Mouse (Mus musculus): Measurements from ENCODE around the gene Cgrrf1.

Gene Cgrrf1

DNA sequence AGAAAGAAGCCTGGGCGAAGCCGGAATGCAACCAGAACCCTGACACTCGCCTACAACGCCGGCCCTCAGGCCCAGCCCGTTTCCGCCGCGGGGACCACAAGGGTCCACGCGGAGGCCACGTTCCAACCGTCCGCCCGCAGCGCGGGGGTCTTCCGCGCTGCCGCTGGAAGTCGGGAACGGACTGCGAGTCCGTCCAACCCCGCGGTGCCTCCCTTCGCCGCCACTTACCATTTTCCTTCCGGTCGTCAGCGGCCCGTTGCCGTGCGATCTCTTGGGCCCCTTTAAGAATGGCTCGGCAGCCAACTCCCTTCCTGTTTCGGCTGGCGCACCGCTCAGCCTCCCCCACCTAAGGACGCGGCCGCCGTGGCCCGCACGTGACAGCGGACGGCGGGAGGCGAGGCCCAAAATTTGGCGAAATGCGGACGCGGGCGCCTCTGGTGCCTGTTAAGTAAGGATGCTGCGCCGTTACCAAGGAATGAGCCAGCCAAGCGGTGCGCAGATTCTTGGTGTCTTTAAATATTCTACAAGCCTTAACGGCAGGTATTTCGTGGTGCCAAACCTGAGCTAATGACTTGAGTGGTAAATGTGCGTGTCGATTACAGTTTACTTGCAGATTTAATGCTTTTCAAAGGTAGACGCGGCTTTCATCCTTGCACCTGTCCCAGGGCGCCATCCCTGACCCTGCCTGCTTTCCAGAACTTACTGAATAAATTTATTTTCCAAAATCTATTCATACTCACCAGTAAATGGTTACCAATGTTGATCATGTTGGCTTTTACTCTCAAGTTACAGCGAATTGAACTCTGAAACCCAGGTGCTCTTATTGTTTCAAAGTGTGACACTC, 9.8 kb upstream of the Cgrrf1 start, which contains the start of gene Gmfb:
Gene Gmfb (minus strand): TSS at position 370 of the 844 bp plus-strand sequence.
- in situ Hi-C loops (cut with MboI, MseI), result loop anchor here (25.0 kb wide), 1 partner anchor 1590 kb away; no protein-coding TSS in a partner anchor

DNA sequence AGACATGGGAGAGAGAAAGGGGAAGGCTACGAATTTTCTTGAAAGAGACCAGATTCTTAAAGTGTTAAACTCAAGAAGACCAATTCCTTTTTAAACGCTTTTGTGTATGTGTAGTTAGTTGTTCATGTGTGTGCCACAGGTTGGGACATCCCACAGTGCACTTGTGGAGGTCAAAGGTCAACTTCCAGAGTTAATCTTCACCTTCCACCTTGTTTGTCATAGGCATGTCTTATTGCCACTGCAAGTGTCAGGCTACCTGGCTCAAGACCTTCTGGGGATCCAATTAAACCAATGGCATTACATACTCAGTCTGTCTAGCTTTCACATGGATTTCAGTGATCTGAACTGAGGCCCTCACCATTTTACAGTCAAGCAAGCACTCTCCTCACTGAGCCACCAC, 7.9 kb upstream of the Cgrrf1 start:
- in situ Hi-C loops (cut with MboI, MseI), result loop anchor here (25.0 kb wide), 1 partner anchor 1588 kb away; no protein-coding TSS in a partner anchor

DNA sequence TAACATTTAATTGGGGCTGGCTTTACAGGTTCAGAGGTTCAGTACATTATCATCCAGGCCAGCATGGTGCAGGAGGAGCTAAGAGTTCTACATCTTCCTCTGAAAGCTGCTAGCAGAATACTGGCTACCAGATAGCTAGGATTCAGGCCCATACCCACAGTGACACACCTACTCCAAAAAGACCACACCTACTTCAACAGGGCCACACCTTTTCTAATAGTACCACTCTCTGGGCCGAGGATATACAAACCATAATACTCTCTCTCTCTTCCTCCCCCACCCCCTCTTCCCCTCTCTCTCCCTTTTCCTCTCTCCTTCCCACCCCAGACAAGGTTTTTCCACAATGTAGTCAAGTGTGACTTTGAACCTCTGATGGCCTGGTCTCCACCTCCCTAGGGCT, 4.5 kb upstream of the Cgrrf1 start:
- in situ Hi-C loops (cut with MboI, MseI), result no loop called here

DNA sequence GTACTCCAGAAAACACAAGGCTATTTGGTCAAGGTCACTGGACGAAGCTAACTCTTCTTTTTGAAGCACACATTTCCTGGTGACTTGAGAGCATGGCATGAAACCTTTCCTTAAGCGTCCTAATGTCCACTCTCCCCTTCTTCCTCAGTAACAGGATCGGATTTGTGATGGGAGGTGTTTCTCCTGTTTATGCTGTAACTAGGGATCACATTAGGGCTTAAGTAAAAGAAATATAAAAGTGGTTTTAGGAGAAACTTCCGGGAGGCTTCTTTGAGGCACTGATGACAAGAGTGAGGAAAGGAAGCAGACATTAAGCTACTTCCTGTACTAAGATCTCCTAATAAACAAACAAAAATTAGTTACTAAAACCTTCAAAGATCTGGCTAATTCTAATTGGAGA, 630 bp upstream of the Cgrrf1 start:
- in situ Hi-C loops (cut with MboI, MseI), result no loop called here

DNA sequence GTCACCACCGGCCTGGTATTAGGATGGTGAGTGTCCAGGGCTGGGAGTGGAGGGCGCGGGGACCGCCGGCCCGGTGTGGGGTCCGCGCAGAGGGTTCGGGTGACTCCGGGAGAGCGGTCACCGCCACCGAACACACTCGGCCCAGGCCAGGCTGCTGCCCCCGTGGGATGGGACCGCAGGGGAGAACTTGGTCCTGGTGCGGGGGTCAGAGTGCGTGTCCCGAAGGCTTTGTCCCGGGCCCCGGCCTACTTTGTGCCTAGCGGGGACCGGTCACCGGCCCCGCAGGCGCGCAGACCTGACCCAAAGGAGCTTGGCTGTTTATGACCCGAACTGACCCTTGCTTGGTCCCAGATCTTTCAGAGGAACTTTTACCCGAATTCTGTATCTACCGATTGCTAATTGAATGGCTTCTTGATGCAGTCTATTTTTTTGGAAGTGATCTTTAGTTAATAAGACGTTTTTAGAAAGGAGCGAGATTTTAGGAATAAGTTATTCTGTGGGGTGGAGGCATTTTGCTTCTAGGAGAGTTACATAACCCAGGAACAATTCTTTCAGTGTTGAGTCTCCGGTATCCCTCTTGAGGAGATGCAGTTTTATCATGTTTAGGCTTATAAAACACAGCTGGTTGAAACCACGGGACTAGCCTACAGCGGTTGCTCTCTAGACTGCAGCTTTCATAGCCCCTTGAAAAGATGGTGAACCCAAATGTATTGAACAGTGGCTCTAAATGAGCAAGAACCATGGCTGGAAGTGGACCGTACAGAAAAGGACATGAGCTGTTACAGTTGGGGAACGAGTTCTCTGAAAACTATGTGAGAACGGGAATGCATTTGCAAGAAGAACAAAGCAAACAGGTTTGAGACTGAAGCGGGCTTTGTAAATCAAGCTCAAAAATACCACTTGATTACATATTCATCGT, 688 bp downstream of the Cgrrf1 start:
- in situ Hi-C loops (cut with MboI, MseI), result no loop called here

DNA sequence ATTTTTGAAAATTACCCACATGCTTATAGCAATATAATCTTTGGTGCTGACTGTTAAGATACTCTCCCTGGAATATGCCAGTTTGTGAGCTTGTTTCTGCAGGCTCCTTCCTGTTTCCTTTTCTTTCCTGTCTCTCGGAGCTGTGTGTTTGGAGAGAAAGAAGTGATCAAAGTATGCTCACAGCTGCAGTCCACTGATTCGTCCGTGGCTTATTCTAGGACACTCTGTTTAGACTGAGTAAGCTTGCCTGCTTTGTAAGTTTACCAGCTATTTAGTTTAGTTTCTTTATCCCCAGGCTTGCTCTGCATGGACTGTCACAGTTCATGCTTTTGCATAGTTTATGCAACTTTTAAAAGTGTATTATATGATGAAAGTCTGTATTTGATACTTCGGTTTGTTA, 7.4 kb downstream of the Cgrrf1 start:
- in situ Hi-C loops (cut with MboI, MseI), result no loop called here

DNA sequence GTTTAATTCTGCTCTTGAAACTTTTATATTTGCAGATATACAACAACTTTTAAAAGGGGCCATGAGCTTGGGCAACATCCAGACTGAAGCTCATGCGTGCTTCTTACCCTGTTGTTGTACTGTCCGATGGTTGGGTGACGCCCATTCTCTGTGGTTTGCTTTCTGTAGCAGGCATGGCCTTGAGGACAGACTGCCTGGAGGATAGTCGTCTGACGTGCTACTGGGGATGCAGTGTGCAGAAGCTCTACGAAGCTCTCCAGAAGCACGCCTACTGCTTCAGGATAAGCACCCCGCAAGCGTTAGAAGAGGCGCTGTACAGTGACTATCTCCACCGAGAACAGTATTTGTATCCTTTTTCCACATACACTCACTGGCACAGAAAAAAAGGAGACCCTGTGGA, 13.8 kb downstream of the Cgrrf1 start:
- in situ Hi-C loops (cut with MboI, MseI), result no loop called here

DNA sequence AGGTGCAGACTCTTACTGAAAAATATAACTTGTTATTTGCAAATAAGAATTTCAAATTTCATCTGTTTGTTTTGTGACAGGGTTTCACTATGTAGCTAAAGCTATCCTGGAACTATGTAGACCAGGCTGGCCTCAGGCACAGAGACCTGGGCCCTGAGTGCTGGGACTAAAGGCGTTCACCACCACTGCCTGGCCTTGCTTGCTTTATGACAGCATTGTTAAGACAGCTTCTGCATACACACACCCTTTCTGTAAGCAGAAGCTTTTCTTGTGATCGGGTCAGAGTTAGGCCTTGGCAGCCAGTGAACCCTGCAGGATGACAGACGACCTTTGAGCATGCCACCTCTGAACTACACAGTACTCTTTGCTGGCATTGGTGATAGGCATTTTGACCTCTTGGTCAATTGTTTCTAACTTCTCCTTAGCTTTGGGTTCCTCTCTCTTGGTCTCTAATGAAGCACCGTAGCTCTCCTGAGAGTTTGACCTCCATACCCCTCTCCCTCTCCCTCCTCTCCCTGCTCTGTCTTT, 16.2 kb downstream of the Cgrrf1 start:
- in situ Hi-C loops (cut with MboI, MseI), result no loop called here

DNA sequence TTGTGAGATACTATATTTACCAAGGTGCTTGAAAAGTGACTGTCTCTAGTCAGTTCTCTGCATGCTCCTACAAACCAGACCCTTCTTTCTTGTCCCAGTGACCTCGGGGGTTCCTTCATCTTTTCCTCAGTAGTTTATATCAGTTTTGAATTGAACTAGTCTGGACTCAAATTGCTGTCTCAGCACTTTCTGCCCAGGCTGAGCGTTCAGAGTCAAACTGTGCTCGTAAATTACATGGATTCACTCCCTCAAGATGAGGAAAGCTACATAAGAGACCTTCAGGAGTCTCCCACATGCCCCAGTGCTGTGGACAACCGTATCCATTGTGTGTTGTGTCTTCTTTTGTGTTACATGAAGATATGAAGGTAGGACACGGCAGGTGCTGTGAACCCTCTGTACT, 16.8 kb downstream of the Cgrrf1 start:
- in situ Hi-C loops (cut with MboI, MseI), result no loop called here

DNA sequence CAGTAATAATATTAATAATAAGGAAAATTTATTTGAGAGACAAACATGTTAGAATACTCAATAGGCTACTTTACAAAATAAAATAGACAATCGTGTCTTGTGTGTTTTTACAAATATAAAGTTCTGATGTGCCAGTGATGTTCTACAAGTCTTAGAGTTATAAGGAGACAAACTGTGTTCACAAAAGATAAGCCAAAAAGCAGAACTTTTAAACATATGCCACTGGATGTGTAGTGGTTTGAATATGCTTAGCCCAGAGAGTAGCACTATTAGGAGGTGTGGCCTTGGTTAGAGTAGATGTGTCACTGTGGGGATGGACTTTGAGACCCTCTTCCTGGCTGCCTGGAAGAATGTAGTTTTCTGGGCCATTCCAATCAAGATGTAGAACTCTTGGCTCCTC, 17.8 kb downstream of the Cgrrf1 start:
- in situ Hi-C loops (cut with MboI, MseI), result no loop called here

DNA sequence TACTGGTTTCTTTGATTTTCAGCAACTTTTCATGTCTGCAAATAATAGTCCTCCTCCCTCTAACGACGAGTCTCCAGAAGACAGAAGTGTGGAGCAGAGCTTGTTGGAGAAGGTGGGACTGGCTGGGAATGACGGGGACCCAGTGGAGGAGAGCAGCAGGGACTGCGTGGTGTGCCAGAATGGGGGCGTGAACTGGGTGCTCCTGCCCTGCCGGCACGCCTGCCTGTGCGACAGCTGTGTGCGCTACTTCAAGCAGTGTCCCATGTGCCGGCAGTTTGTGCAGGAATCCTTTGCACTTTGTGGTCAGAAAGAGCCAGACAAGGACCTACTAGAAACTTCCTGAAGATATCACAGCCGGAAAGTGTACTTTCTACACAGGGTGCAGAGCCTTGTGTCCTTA, 21.8 kb downstream of the Cgrrf1 start:
- in situ Hi-C loops (cut with MboI, MseI), result no loop called here

DNA sequence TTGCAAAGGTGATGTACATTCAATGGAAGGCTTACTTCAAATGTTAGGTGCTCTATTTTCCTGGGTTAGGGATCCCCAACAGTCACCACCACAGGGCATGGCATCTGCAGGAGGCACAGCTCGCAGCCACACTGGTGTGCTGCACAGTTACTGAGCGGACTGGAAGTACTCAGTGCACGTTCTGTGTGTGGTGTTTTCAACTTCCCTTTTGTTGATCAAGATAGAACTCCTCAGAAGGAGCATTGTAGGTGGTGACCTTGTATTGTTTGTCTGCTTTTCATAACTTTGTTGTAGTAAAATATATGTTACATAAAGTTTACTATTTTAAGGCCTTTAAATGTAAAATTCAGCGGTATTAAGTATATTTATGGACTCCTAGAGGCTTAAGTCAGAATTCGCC, 31.0 kb downstream of the Cgrrf1 start:
- in situ Hi-C loops (cut with MboI, MseI), result no loop called here

DNA sequence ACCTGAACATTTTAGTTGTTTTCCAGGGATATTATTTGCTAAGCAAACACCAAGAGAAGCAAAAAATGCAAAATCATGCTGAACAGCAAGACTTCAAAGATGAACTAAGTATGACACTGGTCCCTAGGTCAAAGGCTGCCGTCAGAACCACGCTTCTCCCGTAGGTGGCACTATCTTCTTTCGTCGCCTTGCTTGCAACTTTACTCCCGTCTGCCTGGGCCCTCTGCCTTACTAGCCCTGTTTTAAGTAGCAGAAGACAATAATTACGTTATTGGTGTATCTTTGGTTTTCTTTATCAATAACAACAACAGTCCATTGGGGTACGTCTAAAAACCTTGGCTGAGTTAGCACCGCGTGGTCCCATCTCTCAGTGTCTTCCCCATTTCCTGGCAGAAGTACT, 49.0 kb downstream of the Cgrrf1 start:
- in situ Hi-C loops (cut with MboI, MseI), result no loop called here

DNA sequence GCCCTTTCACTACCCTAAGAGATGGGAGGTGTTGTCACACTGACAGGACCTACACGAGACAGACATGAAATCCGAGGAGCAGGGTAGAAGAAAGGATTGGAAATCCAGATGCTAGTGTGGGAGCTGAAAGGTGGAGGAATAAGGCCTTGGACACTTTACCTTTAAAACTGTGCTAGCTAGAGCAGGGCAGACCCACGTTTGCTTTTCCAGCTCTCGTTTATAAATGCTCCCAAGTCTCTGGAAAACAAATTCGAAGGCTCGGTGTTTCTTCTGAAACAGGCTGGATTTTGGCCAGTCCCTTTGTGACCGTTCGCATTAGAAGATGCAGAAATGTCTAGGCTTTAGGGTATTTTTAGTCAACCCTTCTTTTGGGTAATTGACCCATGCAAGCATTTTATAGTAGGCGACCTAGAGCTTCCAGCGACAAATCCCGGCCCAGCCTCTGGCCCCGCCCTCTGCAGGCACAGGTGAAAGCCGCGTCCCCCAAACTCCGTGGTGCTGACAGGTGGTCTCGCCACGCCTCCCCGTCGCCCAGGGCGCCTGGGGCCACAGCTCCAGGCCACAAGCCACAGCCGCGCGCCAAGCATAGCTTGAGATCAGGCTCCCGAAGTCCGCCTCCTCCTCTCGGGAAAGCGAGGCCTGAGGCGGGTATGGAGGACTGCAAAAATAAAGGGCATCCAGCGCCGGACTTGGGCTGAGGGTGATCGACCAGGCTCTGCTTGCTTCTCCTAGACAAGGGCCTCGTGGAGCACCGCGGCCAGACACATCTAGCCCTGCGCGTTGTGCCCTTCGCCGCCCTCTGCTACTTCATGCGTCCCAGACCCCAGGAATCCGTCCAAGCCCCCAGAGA, 49.9 kb downstream of the Cgrrf1 start:
- in situ Hi-C loops (cut with MboI, MseI), result no loop called here

DNA sequence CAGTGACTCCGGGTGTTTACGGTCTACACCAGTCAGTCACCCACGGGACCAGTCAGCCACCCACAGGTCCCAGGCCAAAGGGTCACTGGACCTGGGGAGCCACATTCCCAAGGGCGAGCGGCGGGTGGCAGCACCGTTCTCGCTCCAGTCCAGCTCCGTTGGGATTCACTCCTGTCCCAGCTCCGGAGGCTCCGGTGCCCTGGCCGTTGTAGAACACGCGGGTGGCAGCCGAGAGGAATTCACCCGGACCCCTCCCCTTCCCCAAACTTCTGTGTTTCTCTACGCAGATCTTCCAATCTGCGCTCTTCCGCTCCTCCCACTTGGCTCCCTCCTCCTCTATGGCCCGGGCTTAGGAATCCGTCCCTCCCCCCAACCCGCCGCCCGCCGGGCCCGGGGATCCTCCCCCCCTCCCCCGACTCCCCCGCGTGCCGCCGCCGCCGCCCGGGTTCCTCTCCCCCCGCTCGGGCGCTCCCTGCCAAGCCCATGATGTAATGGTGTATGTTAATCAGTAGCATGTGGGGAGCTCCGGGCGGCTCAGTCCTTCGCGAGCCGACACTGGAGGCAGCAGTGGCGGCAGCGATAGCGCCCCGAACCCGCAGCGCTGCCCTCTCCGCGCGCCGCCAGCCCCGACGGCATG, 50.6 kb downstream of the Cgrrf1 start, which contains the start of gene Samd4:
Gene Samd4 (plus strand): TSS at position 424 of the 637 bp plus-strand sequence.
- in situ Hi-C loops (cut with MboI, MseI), result no loop called here

DNA sequence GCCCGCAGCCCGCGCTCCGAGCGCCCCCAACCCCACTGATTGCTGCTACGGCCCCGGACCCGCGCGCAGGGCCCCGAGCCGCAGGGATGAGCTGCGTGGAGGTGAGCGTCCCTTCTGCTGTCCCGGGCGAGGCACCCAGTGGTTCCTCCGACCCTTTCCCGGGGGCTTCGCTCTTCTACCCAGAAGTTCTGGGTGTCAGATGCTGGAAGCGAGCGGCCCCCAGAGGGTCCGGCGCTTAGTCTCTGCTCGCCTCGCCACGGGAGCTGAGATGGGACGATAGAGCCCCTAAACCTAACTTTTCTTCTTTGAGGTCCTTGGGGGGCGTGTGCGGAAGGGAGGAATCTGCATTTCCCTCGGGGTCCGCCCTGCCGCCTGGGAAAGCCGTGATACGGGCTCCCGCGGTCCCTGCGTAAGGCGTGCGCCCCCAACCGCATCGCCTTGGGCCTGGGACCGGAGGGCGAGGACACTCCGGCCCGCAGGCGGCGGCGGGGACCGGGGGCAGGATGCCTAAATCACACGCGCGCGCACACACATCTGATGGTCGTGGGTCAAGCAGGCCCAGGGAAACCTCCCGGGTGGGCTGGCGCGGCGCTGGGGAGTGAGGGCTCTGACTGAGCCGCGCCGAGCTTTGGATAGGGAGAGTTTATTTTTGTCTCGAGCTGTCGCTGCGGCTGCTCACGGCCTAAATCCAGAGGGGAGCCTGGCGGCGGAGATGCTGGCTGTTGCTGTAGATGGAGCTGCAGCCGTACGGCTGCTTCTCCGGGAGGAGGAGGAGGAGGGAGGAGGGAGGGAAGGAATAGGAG, 51.3 kb downstream of the Cgrrf1 start:
- in situ Hi-C loops (cut with MboI, MseI), result no loop called here

DNA sequence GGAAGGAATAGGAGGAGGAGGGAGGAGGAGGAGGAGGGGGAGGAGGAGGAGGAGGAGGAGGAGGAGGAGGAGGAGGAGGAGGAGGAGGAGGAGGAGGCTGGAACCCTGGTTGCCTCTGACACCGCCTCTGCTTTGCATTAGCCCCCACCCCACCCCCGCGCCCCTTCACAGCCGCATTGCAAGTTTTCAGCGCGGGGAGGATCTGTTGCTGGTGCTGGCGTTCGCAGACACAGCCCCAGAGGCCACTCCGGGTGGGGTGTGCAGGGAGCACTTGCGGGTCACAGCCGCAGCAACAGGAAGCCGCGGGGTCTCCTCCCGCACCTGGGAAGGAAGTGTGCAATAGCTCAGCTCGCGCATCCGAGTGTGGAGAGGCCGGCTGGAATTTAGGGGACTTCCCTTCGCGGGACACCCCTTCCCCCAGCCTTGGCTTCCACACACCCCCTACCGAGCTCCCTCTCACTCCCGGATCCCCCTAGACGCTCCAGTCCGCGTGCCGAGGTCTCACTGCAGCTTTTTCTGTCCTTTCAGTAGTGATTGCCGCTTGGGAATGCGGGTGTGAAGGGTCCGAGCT, 52.0 kb downstream of the Cgrrf1 start:
- in situ Hi-C loops (cut with MboI, MseI), result no loop called here

DNA sequence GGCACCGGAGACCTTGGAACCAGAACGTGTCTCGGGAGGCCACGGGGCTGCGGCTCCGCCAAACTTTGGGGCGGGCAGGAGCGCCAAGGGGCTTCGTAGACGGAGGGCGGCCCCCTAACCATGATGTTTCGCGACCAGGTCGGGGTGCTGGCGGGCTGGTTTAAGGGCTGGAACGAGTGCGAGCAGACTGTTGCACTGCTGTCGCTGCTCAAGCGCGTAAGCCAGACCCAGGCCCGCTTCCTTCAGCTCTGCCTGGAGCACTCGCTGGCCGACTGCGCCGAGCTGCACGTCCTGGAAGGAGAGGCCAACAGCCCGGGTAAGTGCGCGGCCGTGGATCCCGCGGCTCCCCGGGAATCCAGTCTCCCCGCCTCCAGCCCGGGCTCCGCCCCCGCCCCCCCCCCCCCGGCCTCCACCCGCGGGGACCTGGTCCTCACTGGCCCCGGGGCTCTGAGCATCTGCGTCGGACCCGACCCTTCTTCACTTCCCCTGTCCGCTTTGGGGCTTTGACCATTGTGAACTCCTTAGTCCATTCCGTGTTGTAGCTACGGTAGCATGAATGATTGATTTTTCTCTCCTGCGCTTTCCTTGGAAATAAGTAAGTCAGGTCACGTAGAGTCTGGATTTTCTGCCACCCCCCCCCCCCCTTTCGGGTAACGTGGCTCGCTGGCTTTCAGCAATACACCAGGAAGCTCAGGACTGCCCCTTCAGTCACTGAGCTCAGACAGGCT, 52.9 kb downstream of the Cgrrf1 start:
- in situ Hi-C loops (cut with MboI, MseI), result no loop called here

DNA sequence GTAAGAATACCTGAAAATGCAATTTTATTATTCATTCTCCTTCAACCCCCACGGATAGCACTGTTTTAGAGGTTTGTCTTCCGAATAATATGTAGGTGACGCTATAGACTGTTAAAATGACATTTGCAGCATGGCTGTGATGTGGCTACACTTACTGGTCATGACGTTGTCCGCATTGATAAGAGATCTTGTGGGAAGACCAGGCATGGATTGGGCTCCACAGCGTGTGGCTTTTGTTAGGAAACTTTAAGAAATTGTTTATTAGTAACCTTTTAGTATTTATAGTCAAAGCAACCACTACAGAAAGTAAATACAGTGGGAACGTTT, 53.5 kb downstream of the Cgrrf1 start:
- in situ Hi-C loops (cut with MboI, MseI), result no loop called here

All from T-helper 1 cell (primary cell).